Mouse (Mus musculus) T-helper 2 cell (primary cell): ENCODE results near the gene Gm42791.

Experiments used
- in situ Hi-C: fragments of 300-600 bp; cut with MboI, MseI; formaldehyde crosslinking; loops from one replicate; pipeline ENCODE4 v1.15.1; 2025; ENCODE audit warnings: high pct_unique_total_duplicates

Gene Gm42791

GRCm38 (mm10) chr5:148890237-148890636, 104.7 kb downstream of the Gm42791 start:
- in situ Hi-C loops, result no loop called here

- in situ Hi-C loops, result no loop called here
Observed at GRCm38 (mm10) chr5:148888032-148888431, 106.9 kb downstream of the Gm42791 start.

- in situ Hi-C loops, result no loop called here
Observed at GRCm38 (mm10) chr5:148885821-148886609, 108.9 kb downstream of the Gm42791 start.

- in situ Hi-C loops, result no loop called here
Observed at GRCm38 (mm10) chr5:148883671-148884070, 111.3 kb downstream of the Gm42791 start.

- in situ Hi-C loops, result no loop called here
Observed at GRCm38 (mm10) chr5:148879218-148879617, 115.7 kb downstream of the Gm42791 start.

- in situ Hi-C loops, result no loop called here
Observed at GRCm38 (mm10) chr5:148873116-148873515, 121.8 kb downstream of the Gm42791 start.

- in situ Hi-C loops, result no loop called here
Observed at GRCm38 (mm10) chr5:148869583-148869982, 125.4 kb downstream of the Gm42791 start.

GRCm38 (mm10) chr5:148867766-148868165, 127.2 kb downstream of the Gm42791 start:
- in situ Hi-C loops, result no loop called here

GRCm38 (mm10) chr5:148867171-148867570, 127.8 kb downstream of the Gm42791 start:
- in situ Hi-C loops, result no loop called here

- in situ Hi-C loops, result no loop called here
Observed at GRCm38 (mm10) chr5:148866571-148866970, 128.4 kb downstream of the Gm42791 start.

- in situ Hi-C loops, result no loop called here
Observed at GRCm38 (mm10) chr5:148863409-148863808, 131.5 kb downstream of the Gm42791 start.

- in situ Hi-C loops, result no loop called here
Observed at GRCm38 (mm10) chr5:148862853-148863252, 132.1 kb downstream of the Gm42791 start.

GRCm38 (mm10) chr5:148862136-148862535, 132.8 kb downstream of the Gm42791 start:
- in situ Hi-C loops, result no loop called here

GRCm38 (mm10) chr5:148857522-148857921, 137.4 kb downstream of the Gm42791 start:
- in situ Hi-C loops, result no loop called here

- in situ Hi-C loops, result no loop called here
Observed at GRCm38 (mm10) chr5:148855047-148855446, 139.9 kb downstream of the Gm42791 start.

- in situ Hi-C loops, result no loop called here
Observed at GRCm38 (mm10) chr5:148854166-148854565, 140.8 kb downstream of the Gm42791 start.

- in situ Hi-C loops, result no loop called here
Observed at GRCm38 (mm10) chr5:148849516-148849915, 145.4 kb downstream of the Gm42791 start.

GRCm38 (mm10) chr5:148847032-148847431, 147.9 kb downstream of the Gm42791 start:
- in situ Hi-C loops, result no loop called here
